Mouse (Mus musculus): ENCODE results near the gene Procr.

DNA sequence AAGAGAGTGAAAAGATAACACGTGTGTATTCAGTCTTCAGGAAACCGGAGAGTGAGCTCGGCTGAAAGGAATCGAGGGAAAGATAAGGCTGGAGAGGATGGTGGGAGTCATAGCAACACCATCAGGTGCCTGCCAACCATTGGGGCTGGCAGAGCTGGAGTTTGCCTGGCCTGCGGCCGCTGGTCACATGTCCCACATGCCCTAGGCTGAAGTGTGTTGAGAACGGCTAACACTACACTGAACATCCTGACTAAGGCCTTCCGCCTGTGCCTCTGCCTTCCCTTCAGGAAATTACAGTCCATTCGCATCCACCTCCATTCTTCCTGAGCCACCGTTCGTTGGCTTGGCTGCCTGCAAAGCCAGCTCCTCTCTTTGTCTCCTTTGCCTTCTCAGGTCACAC is 8.7 kb upstream of the Procr start:
- TF ChIP-seq CTCF (IDR thresholded peaks at IDR 0.05; ENCODE audit: borderline replicate concordance, extremely low read depth, insufficient read depth, insufficient read length) = no peak
- no peak for TF ChIP-seq POLR2A (IDR thresholded peaks at IDR 0.05; ENCODE audit: borderline replicate concordance, extremely low read depth, insufficient read depth, insufficient read length, poor library complexity, severe bottlenecking)
